10 mouse cellular contexts compared by ENCODE assay signal in genomic region chr14:25470224-25470805, GRCm38 (mm10). TPM values are rescaled to one million over a fixed set of nuclear protein-coding genes. Genes with fewer than 3 reads are reported as not detected.
DNase-seq lines count a peak whose midpoint lies in the region; ATAC-seq and TF ChIP-seq lines count a peak whose summit lies in the region.
"Had no signal": no experiment of that assay in that cellular context is flagged by ENCODE, and none has a peak within 500 bp of the region (broad histone marks: within the 10 kb centered on the region; RNA-seq: fewer than 3 reads in every experiment).

No protein-coding gene starts in this region.

- 0 out of 2 replicates have a peak overlapping the region, but pooled peaks have one; percentile 10 for H3K27ac ChIP-seq in hindbrain, embryonic 15.5 days (replicated peaks)
- no peak overlapping the region; the same call in 1 of the 2 replicates for H3K27ac ChIP-seq in hindbrain, embryonic 12.5 days
- peak overlapping the region; percentile 21 for H3K27ac ChIP-seq in bone marrow, adult 2 months (ENCODE audit: control insufficient read depth, insufficient read depth, low read depth, low read length, poor library complexity)
- H3K27ac ChIP-seq in bone marrow macrophage, adult 2 months (ENCODE audit: insufficient read depth, low read depth, low read length): peak overlapping the region; percentile 98
- 0 out of 2 replicates have a peak overlapping the region, but pooled peaks have one; percentile 36 for H3K27ac ChIP-seq in limb, embryonic 11.5 days (replicated peaks; ENCODE audit: low read depth, low read length)
- H3K27ac ChIP-seq: limb, embryonic 15.5 days; neural tube, embryonic 12.5 days had no signal

- no peaks in the 10 kb centered on the region for H3K36me3 ChIP-seq in hindbrain, embryonic 15.5 days
- no peaks in the 10 kb centered on the region for H3K36me3 ChIP-seq in hindbrain, embryonic 12.5 days
- no peaks in the 10 kb centered on the region for H3K36me3 ChIP-seq in limb, embryonic 11.5 days (ENCODE audit: control insufficient read depth, insufficient read depth, low read length)
- H3K36me3 ChIP-seq: limb, embryonic 15.5 days; neural tube, embryonic 12.5 days had no signal

- TF ChIP-seq POLR2A in bone marrow, adult 2 months (IDR thresholded peaks at IDR 0.05; ENCODE audit: borderline replicate concordance, control insufficient read depth, low read depth, low read length): no peak
- no peak for TF ChIP-seq POLR2A in bone marrow macrophage, adult 2 months (IDR thresholded peaks at IDR 0.05; ENCODE audit: borderline replicate concordance, low read depth, low read length)

- H3K4me1 ChIP-seq in hindbrain, embryonic 15.5 days (replicated peaks): peaks cover 96% of the 10 kb centered on the region
- H3K4me1 ChIP-seq in hindbrain, embryonic 12.5 days: peaks cover 99% of the 10 kb centered on the region
- peaks cover 32% of the 10 kb centered on the region for H3K4me1 ChIP-seq in bone marrow, adult 2 months (ENCODE audit: control insufficient read depth, insufficient read depth, low read length)
- H3K4me1 ChIP-seq in bone marrow macrophage, adult 2 months (ENCODE audit: control insufficient read depth, insufficient read depth, low read length): peaks cover 92% of the 10 kb centered on the region
- peaks cover 76% of the 10 kb centered on the region for H3K4me1 ChIP-seq in limb, embryonic 11.5 days (ENCODE audit: control insufficient read depth, insufficient read depth, low read length)

- no peak overlapping the region for H3K9ac ChIP-seq in hindbrain, embryonic 15.5 days
- no peak overlapping the region; the same call in 1 of the 2 replicates for H3K9ac ChIP-seq in hindbrain, embryonic 12.5 days
- no peak overlapping the region for H3K9ac ChIP-seq in limb, embryonic 11.5 days (ENCODE audit: low read length)
- H3K9ac ChIP-seq: limb, embryonic 15.5 days; neural tube, embryonic 12.5 days had no signal

- 0 out of 2 replicates have a peak, but pooled peaks have one; percentile 17 for ATAC-seq in hindbrain, embryonic 15.5 days (ENCODE audit: low FRiP score, low read depth)
- no peak for ATAC-seq in hindbrain, embryonic 12.5 days (ENCODE audit: low FRiP score)
- ATAC-seq in limb, embryonic 11.5 days (ENCODE audit: insufficient number of reproducible peaks, low FRiP score, low TSS enrichment, low read depth): no peak

- no peak overlapping the region for H3K4me2 ChIP-seq in hindbrain, embryonic 15.5 days
- no peak overlapping the region for H3K4me2 ChIP-seq in hindbrain, embryonic 12.5 days (replicated peaks)
- H3K4me2 ChIP-seq in limb, embryonic 11.5 days (ENCODE audit: low read depth, severe bottlenecking): no peak overlapping the region
- H3K4me2 ChIP-seq: limb, embryonic 15.5 days; neural tube, embryonic 12.5 days had no signal

- no peaks in the 10 kb centered on the region for H3K9me3 ChIP-seq in hindbrain, embryonic 15.5 days
- no peaks in the 10 kb centered on the region for H3K9me3 ChIP-seq in hindbrain, embryonic 12.5 days (replicated peaks)
- H3K9me3 ChIP-seq in limb, embryonic 11.5 days (ENCODE audit: control insufficient read depth, low read length): no peaks in the 10 kb centered on the region
- H3K9me3 ChIP-seq: limb, embryonic 15.5 days; neural tube, embryonic 12.5 days had no signal

- no peak for TF ChIP-seq CTCF in bone marrow, adult 2 months (IDR thresholded peaks at IDR 0.05; ENCODE audit: control insufficient read depth, insufficient read depth, low read length)
- no peak for TF ChIP-seq CTCF in bone marrow macrophage, adult 2 months (IDR thresholded peaks at IDR 0.05; ENCODE audit: low read depth, low read length)

- WGBS in hindbrain, embryonic 15.5 days: 47% methylated on average over 7 of the region's 7 CpGs
- 68% methylated on average over 7 of the region's 7 CpGs for WGBS in hindbrain, embryonic 12.5 days
- 39% methylated on average over 7 of the region's 7 CpGs for WGBS in bone marrow, adult 2 months
- 66% methylated on average over 7 of the region's 7 CpGs for WGBS in limb, embryonic 11.5 days

- DNase-seq in limb, embryonic 11.5 days (ENCODE audit: low spot score): no peak
- DNase-seq in layer of hippocampus, postnatal 25 days (ENCODE audit: extremely low spot score in 1 of 2, low spot score in 1 of 2): no peak
- no peak for DNase-seq in adrenal gland, postnatal 4 days (ENCODE audit: low spot score in 2 of 2)

- H3K27me3 ChIP-seq in hindbrain, embryonic 15.5 days: no peaks in the 10 kb centered on the region
- no peaks in the 10 kb centered on the region for H3K27me3 ChIP-seq in hindbrain, embryonic 12.5 days
- H3K27me3 ChIP-seq in limb, embryonic 11.5 days (ENCODE audit: control insufficient read depth, insufficient read depth, low read length): no peaks in the 10 kb centered on the region
- H3K27me3 ChIP-seq: limb, embryonic 15.5 days; neural tube, embryonic 12.5 days had no signal

- H3K4me3 ChIP-seq in hindbrain, embryonic 15.5 days: no peak overlapping the region
- H3K4me3 ChIP-seq in hindbrain, embryonic 12.5 days: no peak overlapping the region
- H3K4me3 ChIP-seq in bone marrow, adult 2 months (replicated peaks; ENCODE audit: control insufficient read depth, low read depth, low read length): no peak overlapping the region
- no peak overlapping the region for H3K4me3 ChIP-seq in bone marrow macrophage, adult 2 months (ENCODE audit: insufficient read depth, low read length)
- H3K4me3 ChIP-seq in limb, embryonic 11.5 days (ENCODE audit: low read depth, low read length): no peak overlapping the region
- H3K4me3 ChIP-seq: erythroblast, embryonic 14.5 days; limb, embryonic 15.5 days; neural tube, embryonic 12.5 days had no signal

RNA-seq across cellular contexts. Expression of gene Zmiz1, which starts 11.3 kb away (rescaled TPM):
- 70.9 and 72.6 TPM in 2 replicates for polyA plus RNA-seq in hindbrain, embryonic 15.5 days (2015; fragmentation: Nextera tagmentation; extraction: Ambion mirVana)
- polyA plus RNA-seq in hindbrain, embryonic 12.5 days (2016; fragmentation: Nextera tagmentation; extraction: Ambion mirVana): 66.5 and 69.4 TPM in 2 replicates
- 12.6 and 27.2 TPM in 2 replicates for polyA plus RNA-seq in bone marrow, adult 2 months (2011; ENCODE audit: insufficient read depth, insufficient read length, low replicate concordance, missing spikeins)
- 78.1 and 99.2 TPM in 2 replicates for polyA plus RNA-seq in bone marrow macrophage, adult 2 months (2012; ENCODE audit: insufficient read depth, insufficient read length, missing spikeins)
- polyA plus RNA-seq in limb, embryonic 11.5 days (2014; fragmentation: Nextera tagmentation; extraction: Ambion mirVana): 59.0 and 66.7 TPM in 2 replicates
- 100 to 1,000 TPM in 1 of 2 experiments, 10 to 100 TPM in 1; 82.5 to 105 TPM for total RNA-seq in layer of hippocampus, postnatal 25 days (2021)
- total RNA-seq in adrenal gland, postnatal 4 days (2021): 100 to 1,000 TPM; 105 to 122 TPM
